In genomic region chr6:54034471-54034870, GRCm38 (mm10) we compare ENCODE assay signal across 8 mouse cellular contexts. TPM values are rescaled to one million over a fixed set of nuclear protein-coding genes. Genes with fewer than 3 reads are reported as not detected.
A peak's percentile ranks its signal among the peaks of the same experiment; 100 is the strongest.
DNase-seq lines count a peak whose midpoint lies in the region; ATAC-seq and TF ChIP-seq lines count a peak whose summit lies in the region.

No protein-coding gene starts in this region.

- peak; percentile 48 for DNase-seq in WW6 (ENCODE audit: low read depth, low spot score)
- DNase-seq in embryo, embryonic 10 days (ENCODE audit: low spot score), result peak; percentile 87
- DNase-seq in midbrain, embryonic 14.5 days, result peak; percentile 93

- H3K27me3 ChIP-seq in intestine, embryonic 15.5 days (replicated peaks), result no peaks in the 10 kb centered on the region
- peaks cover 16% of the 10 kb centered on the region for H3K27me3 ChIP-seq in limb, embryonic 12.5 days
- no peaks in the 10 kb centered on the region for H3K27me3 ChIP-seq in midbrain, embryonic 14.5 days (ENCODE audit: control insufficient read depth, insufficient read depth, low read length)
- no peaks in the 10 kb centered on the region for H3K27me3 ChIP-seq in small intestine, adult 2 months (ENCODE audit: control insufficient read depth, insufficient read depth, low read length)

- no peak overlapping the region for H3K27ac ChIP-seq in intestine, embryonic 15.5 days
- H3K27ac ChIP-seq in limb, embryonic 12.5 days, result peak overlapping the region; percentile 64
- peak overlapping the region; percentile 73 for H3K27ac ChIP-seq in midbrain, embryonic 14.5 days (replicated peaks; ENCODE audit: low read depth, low read length)
- H3K27ac ChIP-seq in small intestine, adult 2 months (ENCODE audit: insufficient read depth, low read depth, low read length), result peak overlapping the region; percentile 24; the same call in 1 of the 2 replicates

- TF ChIP-seq POLR2A in small intestine, adult 2 months (IDR thresholded peaks at IDR 0.05; ENCODE audit: low read depth, low read length), result no peak

- H3K9me3 ChIP-seq in intestine, embryonic 15.5 days, result no peaks in the 10 kb centered on the region
- no peaks in the 10 kb centered on the region; the same call in 1 of the 2 replicates for H3K9me3 ChIP-seq in limb, embryonic 12.5 days
- no peaks in the 10 kb centered on the region for H3K9me3 ChIP-seq in midbrain, embryonic 14.5 days (ENCODE audit: control insufficient read depth, low read length)

- ATAC-seq in granulocyte monocyte progenitor cell, adult 5-6 weeks (replicated peaks; ENCODE audit: poor library complexity, severe bottlenecking), result peak; percentile 74
- peak; percentile 76 for ATAC-seq in intestine, embryonic 15.5 days
- peak; percentile 77 for ATAC-seq in limb, embryonic 12.5 days (ENCODE audit: insufficient number of reproducible peaks, insufficient read depth, low FRiP score, low TSS enrichment, low read depth)
- peak; percentile 77; the same call in 1 of the 2 replicates for ATAC-seq in midbrain, embryonic 14.5 days (ENCODE audit: low FRiP score, low TSS enrichment)
- ATAC-seq in erythroid progenitor cell, adult 5-6 weeks (replicated peaks; ENCODE audit: low FRiP score, poor library complexity, severe bottlenecking), result no peak

- WGBS in intestine, embryonic 15.5 days, result 3% methylated on average over 9 of the region's 9 CpGs
- WGBS in limb, embryonic 12.5 days, result under 1% methylated on average over 9 of the region's 9 CpGs
- WGBS in midbrain, embryonic 14.5 days, result 1% methylated on average over 9 of the region's 9 CpGs
- WGBS in small intestine, adult 2 months, result under 1% methylated on average over 9 of the region's 9 CpGs

- peak; percentile 82 for TF ChIP-seq CTCF in small intestine, adult 2 months (IDR thresholded peaks at IDR 0.05; ENCODE audit: extremely low read depth, insufficient read length, insufficient replicate concordance, low read depth, low read length)

- H3K4me2 ChIP-seq in intestine, embryonic 15.5 days (replicated peaks), result peak overlapping the region; percentile 56
- H3K4me2 ChIP-seq in limb, embryonic 12.5 days, result no peak overlapping the region
- H3K4me2 ChIP-seq in midbrain, embryonic 14.5 days (ENCODE audit: low read length), result peak overlapping the region; percentile 29

- no peaks in the 10 kb centered on the region for H3K36me3 ChIP-seq in intestine, embryonic 15.5 days
- H3K36me3 ChIP-seq in limb, embryonic 12.5 days, result no peaks in the 10 kb centered on the region
- no peaks in the 10 kb centered on the region for H3K36me3 ChIP-seq in midbrain, embryonic 14.5 days (ENCODE audit: control insufficient read depth, insufficient read depth, low read length)
- no peaks in the 10 kb centered on the region for H3K36me3 ChIP-seq in small intestine, adult 2 months (ENCODE audit: control insufficient read depth, insufficient read depth, low read length)

- peaks cover 12% of the 10 kb centered on the region for H3K4me1 ChIP-seq in intestine, embryonic 15.5 days (replicated peaks)
- peaks cover 11% of the 10 kb centered on the region; the same call in 1 of the 2 replicates for H3K4me1 ChIP-seq in limb, embryonic 12.5 days (replicated peaks)
- peaks cover 8% of the 10 kb centered on the region for H3K4me1 ChIP-seq in midbrain, embryonic 14.5 days (ENCODE audit: control insufficient read depth, insufficient read depth, low read length)
- H3K4me1 ChIP-seq in small intestine, adult 2 months (ENCODE audit: control insufficient read depth, insufficient read depth, insufficient read length, low read length), result peaks cover 13% of the 10 kb centered on the region; the same call in 1 of the 2 replicates

- H3K9ac ChIP-seq in intestine, embryonic 15.5 days, result no peak overlapping the region
- H3K9ac ChIP-seq in limb, embryonic 12.5 days (replicated peaks), result no peak overlapping the region
- no peak overlapping the region for H3K9ac ChIP-seq in midbrain, embryonic 14.5 days (replicated peaks; ENCODE audit: low read length)

- H3K4me3 ChIP-seq in intestine, embryonic 15.5 days (replicated peaks), result no peak overlapping the region
- no peak overlapping the region for H3K4me3 ChIP-seq in limb, embryonic 12.5 days (replicated peaks)
- no peak overlapping the region for H3K4me3 ChIP-seq in midbrain, embryonic 14.5 days (replicated peaks; ENCODE audit: low read depth, low read length)
- H3K4me3 ChIP-seq in small intestine, adult 2 months (ENCODE audit: low read depth, low read length), result no peak overlapping the region

RNA-seq across cellular contexts. Expression of gene Chn2, which starts 4.9 kb away (rescaled TPM):
- total RNA-seq in granulocyte monocyte progenitor cell, adult 5-6 weeks (2014; fragmentation: Nextera tagmentation), result 13.6 and 15.2 TPM in 2 replicates
- 8.3 and 11.2 TPM in 2 replicates for total RNA-seq in granulocyte monocyte progenitor cell, adult 5-6 weeks (2017)
- 19.7 and 20.8 TPM in 2 replicates for polyA plus RNA-seq in intestine, embryonic 15.5 days (2015; fragmentation: Nextera tagmentation; extraction: Ambion mirVana)
- 11.9 and 12.0 TPM in 2 replicates for polyA plus RNA-seq in limb, embryonic 12.5 days (2016; fragmentation: Nextera tagmentation; extraction: Ambion mirVana)
- 32.4 and 40.6 TPM in 2 replicates for polyA plus RNA-seq in midbrain, embryonic 14.5 days (2014; fragmentation: Nextera tagmentation; extraction: Ambion mirVana)
- 35.2 and 53.5 TPM in 2 replicates for polyA plus RNA-seq in small intestine, adult 2 months (2012; rRNA removed)
- total RNA-seq in erythroid progenitor cell, adult 5-6 weeks (2015; ENCODE audit: low replicate concordance), result 6.7 and 7.9 TPM in 2 replicates
- 3.9 and 4.8 TPM in 2 replicates for total RNA-seq in erythroid progenitor cell, adult 5-6 weeks (2017; ENCODE audit: low replicate concordance)

RNA-seq across cellular contexts. Expression of gene Cpvl, which starts 56.0 kb away (rescaled TPM):
- total RNA-seq in granulocyte monocyte progenitor cell, adult 5-6 weeks (2014; fragmentation: Nextera tagmentation), result not detected in 2 replicates
- not detected in 2 replicates for total RNA-seq in granulocyte monocyte progenitor cell, adult 5-6 weeks (2017)
- 0.09 and 0.35 TPM in 2 replicates for polyA plus RNA-seq in intestine, embryonic 15.5 days (2015; fragmentation: Nextera tagmentation; extraction: Ambion mirVana)
- polyA plus RNA-seq in limb, embryonic 12.5 days (2016; fragmentation: Nextera tagmentation; extraction: Ambion mirVana), result 0.14 and 0.42 TPM in 2 replicates
- polyA plus RNA-seq in midbrain, embryonic 14.5 days (2014; fragmentation: Nextera tagmentation; extraction: Ambion mirVana), result 0.18 TPM in 1 of 2 replicates, not detected in the other
- 0.10 TPM in 1 of 2 replicates, not detected in the other for polyA plus RNA-seq in small intestine, adult 2 months (2012; rRNA removed)
- total RNA-seq in erythroid progenitor cell, adult 5-6 weeks (2015; ENCODE audit: low replicate concordance), result not detected in 2 replicates
- not detected in 2 replicates for total RNA-seq in erythroid progenitor cell, adult 5-6 weeks (2017; ENCODE audit: low replicate concordance)
